Mouse (Mus musculus) spleen, adult 2 months (tissue): ENCODE data around the gene Lpcat3.

Experiments used
- CTCF ChIP-seq: fragments of 200-500 bp; IDR thresholded peaks from 2 replicates; pipeline ENCODE4 v1.5.1; 2011; ENCODE audit warnings: mild to moderate bottlenecking, inconsistent platforms; ENCODE audit not compliant: insufficient read depth, insufficient read length, insufficient replicate concordance; ENCODE audit errors: extremely low read depth
- POLR2A ChIP-seq: fragments of 200-500 bp; IDR thresholded peaks from 2 replicates; pipeline ENCODE4 v1.6.1; 2011; ENCODE audit warnings: low read depth, low read length, inconsistent platforms

DNA sequence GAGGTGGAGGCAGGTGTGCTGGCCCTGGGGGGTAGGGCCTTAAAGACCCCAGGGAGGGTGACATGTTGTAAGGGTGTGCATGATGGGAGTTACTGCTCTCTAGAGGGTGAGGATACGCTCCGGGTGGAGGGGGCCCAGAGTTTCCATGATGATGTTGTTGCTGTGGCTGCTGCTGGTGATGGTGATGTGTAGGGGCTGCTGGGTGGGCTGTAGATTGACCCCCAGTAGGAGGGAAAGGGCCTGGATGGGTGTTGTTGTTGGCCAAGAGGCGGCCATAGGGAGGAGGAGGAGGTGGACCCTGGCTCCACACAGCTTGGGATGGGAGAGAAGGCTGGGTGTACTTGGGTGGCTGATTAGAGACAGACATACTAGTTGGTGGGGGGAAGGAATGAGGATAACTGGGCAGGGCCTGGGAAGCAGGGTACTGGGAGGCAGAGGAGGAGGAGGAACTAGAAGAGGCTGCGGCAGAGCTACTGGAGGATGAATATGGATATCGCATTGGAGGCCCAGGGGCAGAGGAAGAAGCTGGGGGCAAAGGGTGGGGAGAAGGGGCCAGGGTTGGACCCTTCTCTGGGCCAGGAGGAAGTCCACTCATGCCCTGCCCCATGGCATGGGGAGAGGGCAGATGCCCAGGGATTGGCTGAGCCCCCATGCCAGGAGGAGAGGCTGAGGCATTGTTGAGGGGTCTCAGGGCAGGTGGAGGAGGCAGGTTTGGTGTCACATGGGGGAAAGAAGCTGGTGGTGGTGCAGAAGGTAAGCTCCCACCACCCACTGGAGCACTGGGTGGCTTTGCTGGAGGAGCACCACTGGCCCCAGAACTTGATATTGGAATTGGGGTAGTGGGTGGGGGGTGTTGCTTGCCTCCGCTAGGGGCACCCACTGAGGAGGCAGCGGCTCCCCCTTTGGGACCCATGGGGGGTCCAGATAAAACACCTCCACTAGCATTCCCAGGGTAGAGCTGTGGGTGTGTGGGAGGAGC lies 84.1 kb downstream of the Lpcat3 start:
- TF ChIP-seq POLR2A: no peak
- TF ChIP-seq CTCF: no peak
